Mouse (Mus musculus): ENCODE results near the gene D030056L22Rik. TPM values are rescaled to one million over a fixed set of nuclear protein-coding genes. Genes with fewer than 3 reads are reported as not detected.
"Not testable (repeated sequence)": the region's sequence is repeated elsewhere in the genome, so short reads cannot be mapped to it uniquely, and the experiment has no call there.

D030056L22Rik gene
- polyA plus RNA-seq, 1 experiment from 2014 or later, result 91.1 TPM

DNA sequence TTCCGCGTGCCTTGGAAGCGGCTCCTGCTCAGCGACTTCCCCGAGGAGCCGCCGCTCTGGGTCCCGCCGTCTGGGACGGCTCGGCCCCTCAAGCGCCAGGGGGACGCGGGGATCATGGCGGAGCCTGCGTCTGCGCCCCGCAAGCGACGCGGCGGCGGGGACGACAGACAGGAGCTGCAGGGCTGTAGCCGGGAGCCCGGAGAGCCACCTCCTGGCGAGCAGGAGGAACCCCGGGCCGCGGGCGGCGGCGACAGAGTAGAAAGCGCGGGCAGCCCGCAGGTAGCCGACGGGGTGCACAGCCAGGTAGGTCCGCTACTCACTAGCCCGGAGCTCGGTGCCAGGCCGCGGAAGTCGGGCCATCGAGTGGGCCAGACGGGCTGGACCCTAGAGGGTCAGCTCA is 364 bp downstream of the D030056L22Rik start:
- Histone ChIP-seq H3K9ac (ENCODE audit: low read length) (peak overlapping the region; percentile 85), H3K4me2 (peak overlapping the region; percentile 70), H3K4me1 (ENCODE audit: control insufficient read depth, insufficient read depth, low read length) (peaks cover 13% of the 10 kb centered on the region; the same call in 1 of the 2 replicates), H3K4me3 (ENCODE audit: low read depth, low read length) (peak overlapping the region; percentile 83)
- H3K9me3 ChIP-seq (ENCODE audit: control insufficient read depth, low read length); H3K27me3 ChIP-seq (ENCODE audit: control insufficient read depth, insufficient read depth, low read length); H3K27ac ChIP-seq (ENCODE audit: low read depth, low read length); H3K36me3 ChIP-seq (ENCODE audit: control insufficient read depth, insufficient read depth, low read length); ATAC-seq (ENCODE audit: low FRiP score): not testable (repeated sequence)
- DNase-seq (ENCODE audit: low spot score, missing footprints), result peak; percentile 85
- WGBS, result under 1% methylated on average over 37 of the region's 46 CpGs

GRCm38 (mm10) chr19:18716374-18716773 is 3.4 kb downstream of the D030056L22Rik start:
- WGBS, result 40% methylated on average over 1 of the region's 1 CpGs
- no peak overlapping the region for H3K27ac ChIP-seq (ENCODE audit: low read depth, low read length)
- ATAC-seq (ENCODE audit: low FRiP score) (no peak), DNase-seq (ENCODE audit: low spot score, missing footprints) (peak; percentile 95)
- H3K4me1 ChIP-seq (ENCODE audit: control insufficient read depth, insufficient read depth, low read length), result peaks cover 13% of the 10 kb centered on the region; the same call in 1 of the 2 replicates
- no peak overlapping the region for H3K9ac ChIP-seq (ENCODE audit: low read length)
- H3K27me3 ChIP-seq (ENCODE audit: control insufficient read depth, insufficient read depth, low read length), result no peaks in the 10 kb centered on the region
- no peak overlapping the region for H3K4me3 ChIP-seq (ENCODE audit: low read depth, low read length)
- no peak overlapping the region for H3K4me2 ChIP-seq
- peaks cover 4% of the 10 kb centered on the region; the same call in 1 of the 2 replicates for H3K36me3 ChIP-seq (ENCODE audit: control insufficient read depth, insufficient read depth, low read length)
- no peaks in the 10 kb centered on the region for H3K9me3 ChIP-seq (ENCODE audit: control insufficient read depth, low read length)

DNA sequence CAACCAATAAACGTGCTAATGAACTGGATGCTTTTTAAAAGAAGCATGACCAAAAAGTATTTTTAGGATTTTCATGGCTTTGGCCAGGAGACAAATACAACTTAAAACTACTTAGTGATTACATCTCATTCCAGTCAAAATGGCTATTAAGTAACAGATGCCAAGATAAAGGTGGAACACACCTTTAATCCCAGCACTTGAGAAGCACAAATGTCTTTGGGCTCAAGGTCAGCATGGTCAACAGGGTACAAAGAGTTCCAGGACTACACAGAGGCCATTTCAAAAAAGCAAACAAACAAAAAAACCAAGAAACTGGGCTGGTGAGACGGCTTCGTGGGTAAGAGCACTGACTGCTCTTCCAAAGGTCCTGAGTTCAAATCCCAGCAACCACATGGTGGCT is 7.3 kb downstream of the D030056L22Rik start:
- 94% methylated on average over 3 of the region's 3 CpGs for WGBS
- Histone ChIP-seq H3K4me3 (ENCODE audit: low read depth, low read length) (no peak overlapping the region), H3K9ac (ENCODE audit: low read length) (no peak overlapping the region), H3K9me3 (ENCODE audit: control insufficient read depth, low read length) (no peaks in the 10 kb centered on the region), H3K4me1 (ENCODE audit: control insufficient read depth, insufficient read depth, low read length) (peaks cover 1% of the 10 kb centered on the region; the same call in 1 of the 2 replicates), H3K4me2 (no peak overlapping the region), H3K27ac (ENCODE audit: low read depth, low read length) (no peak overlapping the region), H3K36me3 (ENCODE audit: control insufficient read depth, insufficient read depth, low read length) (peaks cover 4% of the 10 kb centered on the region; the same call in 1 of the 2 replicates), H3K27me3 (ENCODE audit: control insufficient read depth, insufficient read depth, low read length) (no peaks in the 10 kb centered on the region)
- DNase-seq (ENCODE audit: low spot score, missing footprints) (no peak), ATAC-seq (ENCODE audit: low FRiP score) (no peak)

GRCm38 (mm10) chr19:18725186-18725585 is 12.2 kb downstream of the D030056L22Rik start:
- no peaks in the 10 kb centered on the region for H3K4me1 ChIP-seq (ENCODE audit: control insufficient read depth, insufficient read depth, low read length)
- H3K4me3 ChIP-seq (ENCODE audit: low read depth, low read length), result no peak overlapping the region
- H3K9me3 ChIP-seq (ENCODE audit: control insufficient read depth, low read length), result no peaks in the 10 kb centered on the region
- ATAC-seq (ENCODE audit: low FRiP score), result no peak
- no peaks in the 10 kb centered on the region for H3K27me3 ChIP-seq (ENCODE audit: control insufficient read depth, insufficient read depth, low read length)
- H3K36me3 ChIP-seq (ENCODE audit: control insufficient read depth, insufficient read depth, low read length), result no peaks in the 10 kb centered on the region
- WGBS, result 92% methylated on average over 2 of the region's 2 CpGs
- DNase-seq (ENCODE audit: low spot score, missing footprints), result no peak
- no peak overlapping the region for H3K4me2 ChIP-seq
- no peak overlapping the region for H3K27ac ChIP-seq (ENCODE audit: low read depth, low read length)
- no peak overlapping the region for H3K9ac ChIP-seq (ENCODE audit: low read length)

GRCm38 (mm10) chr19:18730255-18730654 is 17.3 kb downstream of the D030056L22Rik start:
- no peak overlapping the region for H3K9ac ChIP-seq (ENCODE audit: low read length)
- no peaks in the 10 kb centered on the region for H3K27me3 ChIP-seq (ENCODE audit: control insufficient read depth, insufficient read depth, low read length)

GRCm38 (mm10) chr19:18731077-18731476 is 18.1 kb downstream of the D030056L22Rik start:
- no peak overlapping the region for H3K27ac ChIP-seq (ENCODE audit: low read depth, low read length)
- H3K9ac ChIP-seq (ENCODE audit: low read length), result no peak overlapping the region
- no peaks in the 10 kb centered on the region for H3K27me3 ChIP-seq (ENCODE audit: control insufficient read depth, insufficient read depth, low read length)
- 58% methylated on average over 7 of the region's 7 CpGs for WGBS
- ATAC-seq (ENCODE audit: low FRiP score) (no peak), DNase-seq (ENCODE audit: low spot score, missing footprints) (no peak)
- H3K36me3 ChIP-seq (ENCODE audit: control insufficient read depth, insufficient read depth, low read length), result no peaks in the 10 kb centered on the region
- H3K4me2 ChIP-seq, result no peak overlapping the region
- no peak overlapping the region for H3K4me3 ChIP-seq (ENCODE audit: low read depth, low read length)
- no peaks in the 10 kb centered on the region for H3K4me1 ChIP-seq (ENCODE audit: control insufficient read depth, insufficient read depth, low read length)
- H3K9me3 ChIP-seq (ENCODE audit: control insufficient read depth, low read length), result no peaks in the 10 kb centered on the region

More at GRCm38 (mm10) chr19:18730255-18730654, 17.3 kb downstream of the D030056L22Rik start:
- DNase-seq (ENCODE audit: low spot score, missing footprints), result no peak
- ATAC-seq (ENCODE audit: low FRiP score), result no peak
- Histone ChIP-seq H3K4me2 (no peak overlapping the region), H3K4me3 (ENCODE audit: low read depth, low read length) (no peak overlapping the region), H3K9me3 (ENCODE audit: control insufficient read depth, low read length) (no peaks in the 10 kb centered on the region), H3K36me3 (ENCODE audit: control insufficient read depth, insufficient read depth, low read length) (no peaks in the 10 kb centered on the region), H3K4me1 (ENCODE audit: control insufficient read depth, insufficient read depth, low read length) (no peaks in the 10 kb centered on the region), H3K27ac (ENCODE audit: low read depth, low read length) (no peak overlapping the region)
- WGBS, result 82% methylated on average over 7 of the region's 7 CpGs

DNA sequence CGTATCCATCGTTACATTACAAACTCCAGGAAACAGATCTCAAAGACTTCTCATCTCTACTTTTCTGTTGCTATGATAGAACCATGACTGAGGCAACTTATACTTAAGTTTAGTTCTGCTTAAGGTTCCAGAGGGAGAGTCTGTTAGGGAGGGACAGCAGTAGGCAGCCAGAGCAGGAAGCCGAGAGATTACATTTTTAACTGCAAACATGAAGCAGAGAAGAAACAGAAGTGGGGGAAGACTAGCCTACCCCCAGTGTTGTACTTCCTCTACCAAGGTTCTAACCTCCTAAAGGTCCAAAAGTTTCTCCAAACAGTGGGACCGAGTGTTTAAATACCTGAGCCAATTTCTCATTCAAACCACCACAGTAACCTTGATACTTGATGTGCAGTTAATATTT is 22.9 kb downstream of the D030056L22Rik start:
- 95% methylated on average over 4 of the region's 4 CpGs for WGBS
- H3K27me3 ChIP-seq (ENCODE audit: control insufficient read depth, insufficient read depth, low read length), result no peaks in the 10 kb centered on the region
- H3K9ac ChIP-seq (ENCODE audit: low read length), result no peak overlapping the region
- ATAC-seq (ENCODE audit: low FRiP score) (no peak), DNase-seq (ENCODE audit: low spot score, missing footprints) (no peak)
- H3K36me3 ChIP-seq (ENCODE audit: control insufficient read depth, insufficient read depth, low read length), result no peaks in the 10 kb centered on the region
- no peaks in the 10 kb centered on the region for H3K4me1 ChIP-seq (ENCODE audit: control insufficient read depth, insufficient read depth, low read length)
- no peaks in the 10 kb centered on the region for H3K9me3 ChIP-seq (ENCODE audit: control insufficient read depth, low read length)
- no peak overlapping the region for H3K4me2 ChIP-seq
- no peak overlapping the region for H3K4me3 ChIP-seq (ENCODE audit: low read depth, low read length)
- no peak overlapping the region for H3K27ac ChIP-seq (ENCODE audit: low read depth, low read length)

- no peak for ATAC-seq (ENCODE audit: low FRiP score)
- 91% methylated on average over 7 of the region's 7 CpGs for WGBS
- H3K4me1 ChIP-seq (ENCODE audit: control insufficient read depth, insufficient read depth, low read length), result no peaks in the 10 kb centered on the region
- H3K9me3 ChIP-seq (ENCODE audit: control insufficient read depth, low read length), result no peaks in the 10 kb centered on the region
- H3K36me3 ChIP-seq (ENCODE audit: control insufficient read depth, insufficient read depth, low read length), result no peaks in the 10 kb centered on the region
- no peaks in the 10 kb centered on the region for H3K27me3 ChIP-seq (ENCODE audit: control insufficient read depth, insufficient read depth, low read length)
- H3K27ac ChIP-seq (ENCODE audit: low read depth, low read length), result no peak overlapping the region
- no peak overlapping the region for H3K9ac ChIP-seq (ENCODE audit: low read length)
- no peak overlapping the region for H3K4me3 ChIP-seq (ENCODE audit: low read depth, low read length)
- H3K4me2 ChIP-seq, result no peak overlapping the region
- no peak for DNase-seq (ENCODE audit: low spot score, missing footprints)
Measured at GRCm38 (mm10) chr19:18739146-18739545, 26.2 kb downstream of the D030056L22Rik start.

GRCm38 (mm10) chr19:18743946-18744345 is 31.0 kb downstream of the D030056L22Rik start:
- DNase-seq (ENCODE audit: low spot score, missing footprints), result no peak
- H3K4me1 ChIP-seq (ENCODE audit: control insufficient read depth, insufficient read depth, low read length), result no peaks in the 10 kb centered on the region
- H3K4me2 ChIP-seq, result no peak overlapping the region
- no peak overlapping the region for H3K27ac ChIP-seq (ENCODE audit: low read depth, low read length)
- no peak overlapping the region for H3K4me3 ChIP-seq (ENCODE audit: low read depth, low read length)
- no peaks in the 10 kb centered on the region for H3K9me3 ChIP-seq (ENCODE audit: control insufficient read depth, low read length)
- 83% methylated on average over 5 of the region's 5 CpGs for WGBS
- H3K9ac ChIP-seq (ENCODE audit: low read length), result no peak overlapping the region
- H3K27me3 ChIP-seq (ENCODE audit: control insufficient read depth, insufficient read depth, low read length), result no peaks in the 10 kb centered on the region
- no peak for ATAC-seq (ENCODE audit: low FRiP score)
- H3K36me3 ChIP-seq (ENCODE audit: control insufficient read depth, insufficient read depth, low read length), result no peaks in the 10 kb centered on the region
